Comparison of ENCODE assay signal across 25 mouse cellular contexts in the genomic region with DNA sequence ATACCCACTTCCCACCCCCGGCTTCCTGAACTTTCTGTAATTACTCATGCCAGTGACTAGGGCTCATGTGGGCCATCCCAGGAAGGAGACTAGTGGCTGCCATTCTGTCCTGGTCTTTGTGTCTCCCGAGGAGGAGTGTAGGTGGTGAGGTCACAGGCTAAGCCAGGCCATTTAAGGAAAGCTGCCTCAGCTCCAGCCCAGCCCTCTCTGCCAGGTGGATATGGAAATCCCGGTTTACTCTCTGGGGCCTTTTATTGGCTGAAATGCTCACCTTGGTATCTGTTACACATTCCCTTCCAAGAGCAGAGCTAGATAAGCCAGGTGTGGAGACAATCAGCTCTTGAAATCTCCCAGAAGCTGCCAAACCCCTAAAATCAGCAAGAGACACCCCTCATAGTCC. TPM values are rescaled to one million over a fixed set of nuclear protein-coding genes. Genes with fewer than 3 reads are reported as not detected.
DNase-seq lines count a peak whose midpoint lies in the region; ATAC-seq and TF ChIP-seq lines count a peak whose summit lies in the region.
"Had no signal": no experiment of that assay in that cellular context is flagged by ENCODE, and none has a peak within 500 bp of the region (broad histone marks: within the 10 kb centered on the region; RNA-seq: fewer than 3 reads in every experiment).

No protein-coding gene starts in this region.

- H3K27me3 ChIP-seq in kidney, embryonic 15.5 days = peaks cover 31% of the 10 kb centered on the region
- H3K27me3 ChIP-seq in kidney, embryonic 16.5 days (ENCODE audit: insufficient read depth, low read length) = peaks cover 25% of the 10 kb centered on the region
- no peaks in the 10 kb centered on the region for H3K27me3 ChIP-seq in myocyte (ENCODE audit: control insufficient read depth, insufficient read depth, insufficient read length)
- H3K27me3 ChIP-seq in hindbrain, embryonic 13.5 days = peaks cover 40% of the 10 kb centered on the region
- peaks cover 58% of the 10 kb centered on the region for H3K27me3 ChIP-seq in forebrain, embryonic 10.5 days (ENCODE audit: poor library complexity, severe bottlenecking)

- no peaks in the 10 kb centered on the region for H3K79me2 ChIP-seq in myocyte (ENCODE audit: control insufficient read depth, insufficient read depth)

- ATAC-seq in kidney, embryonic 15.5 days (replicated peaks; ENCODE audit: low FRiP score) = no peak
- ATAC-seq in kidney, embryonic 16.5 days (ENCODE audit: low FRiP score, low TSS enrichment) = no peak
- ATAC-seq in granulocyte monocyte progenitor cell, adult 5-6 weeks (replicated peaks; ENCODE audit: poor library complexity, severe bottlenecking) = no peak
- no peak for ATAC-seq in hindbrain, embryonic 13.5 days (ENCODE audit: low FRiP score)
- ATAC-seq: CD4-positive, CD25-positive, alpha-beta regulatory T cell, adult 4 months had no signal

- 24% methylated on average over 3 of the region's 3 CpGs for WGBS in kidney, embryonic 15.5 days
- WGBS in kidney, embryonic 16.5 days = 14% methylated on average over 3 of the region's 3 CpGs
- 62% methylated on average over 3 of the region's 3 CpGs for WGBS in hindbrain, embryonic 13.5 days
- WGBS in forebrain, embryonic 10.5 days = 59% methylated on average over 3 of the region's 3 CpGs

- H3K9ac ChIP-seq in kidney, embryonic 15.5 days = no peak overlapping the region
- no peak overlapping the region for H3K9ac ChIP-seq in kidney, embryonic 16.5 days (replicated peaks; ENCODE audit: low read length)
- H3K9ac ChIP-seq in hindbrain, embryonic 13.5 days = no peak overlapping the region
- H3K9ac ChIP-seq: heart, embryonic 15.5 days; hindbrain, embryonic 15.5 days; limb, embryonic 15.5 days; liver, embryonic 15.5 days had no signal

- H3K36me3 ChIP-seq in kidney, embryonic 15.5 days = no peaks in the 10 kb centered on the region
- H3K36me3 ChIP-seq in kidney, embryonic 16.5 days (ENCODE audit: insufficient read depth, low read length) = no peaks in the 10 kb centered on the region
- H3K36me3 ChIP-seq in myocyte (ENCODE audit: control insufficient read depth, insufficient read depth) = no peaks in the 10 kb centered on the region
- no peaks in the 10 kb centered on the region for H3K36me3 ChIP-seq in hindbrain, embryonic 13.5 days
- no peaks in the 10 kb centered on the region for H3K36me3 ChIP-seq in forebrain, embryonic 10.5 days (replicated peaks)
- H3K36me3 ChIP-seq: heart, embryonic 15.5 days; hindbrain, embryonic 15.5 days; limb, embryonic 15.5 days; liver, embryonic 15.5 days had no signal

- H3ac ChIP-seq in myocyte (ENCODE audit: control insufficient read depth, insufficient read length) = no peak overlapping the region

- no peaks in the 10 kb centered on the region for H3K9me3 ChIP-seq in kidney, embryonic 15.5 days (replicated peaks)
- H3K9me3 ChIP-seq in kidney, embryonic 16.5 days (ENCODE audit: low read length) = no peaks in the 10 kb centered on the region
- no peaks in the 10 kb centered on the region for H3K9me3 ChIP-seq in hindbrain, embryonic 13.5 days
- H3K9me3 ChIP-seq in forebrain, embryonic 10.5 days = no peaks in the 10 kb centered on the region
- H3K9me3 ChIP-seq: heart, embryonic 15.5 days; hindbrain, embryonic 15.5 days; limb, embryonic 15.5 days; liver, embryonic 15.5 days had no signal

- no peak overlapping the region for H3K4me2 ChIP-seq in kidney, embryonic 15.5 days
- H3K4me2 ChIP-seq in kidney, embryonic 16.5 days (replicated peaks; ENCODE audit: low read depth, low read length) = no peak overlapping the region
- no peak overlapping the region for H3K4me2 ChIP-seq in myocyte (ENCODE audit: low read depth)
- no peak overlapping the region for H3K4me2 ChIP-seq in hindbrain, embryonic 13.5 days
- H3K4me2 ChIP-seq: heart, embryonic 15.5 days; hindbrain, embryonic 15.5 days; limb, embryonic 15.5 days; liver, embryonic 15.5 days; midbrain, embryonic 11.5 days had no signal

- peak overlapping the region; percentile 14; the same call in 1 of the 2 replicates for H3K27ac ChIP-seq in kidney, embryonic 15.5 days
- H3K27ac ChIP-seq in kidney, embryonic 16.5 days (ENCODE audit: low read length) = no peak overlapping the region
- H3K27ac ChIP-seq in hindbrain, embryonic 13.5 days = no peak overlapping the region
- H3K27ac ChIP-seq in forebrain, embryonic 10.5 days = no peak overlapping the region
- H3K27ac ChIP-seq: heart, embryonic 15.5 days; hindbrain, embryonic 15.5 days; kidney, postnatal 0 days; left cerebral cortex, adult 2 months; limb, embryonic 15.5 days; liver, embryonic 15.5 days; macrophage had no signal

- peaks cover 37% of the 10 kb centered on the region for H3K4me1 ChIP-seq in kidney, embryonic 15.5 days
- peaks cover 16% of the 10 kb centered on the region for H3K4me1 ChIP-seq in kidney, embryonic 16.5 days (ENCODE audit: insufficient read depth, low read length)
- peaks cover 8% of the 10 kb centered on the region for H3K4me1 ChIP-seq in hindbrain, embryonic 13.5 days (replicated peaks)
- peaks cover 21% of the 10 kb centered on the region for H3K4me1 ChIP-seq in forebrain, embryonic 10.5 days

- H3K4me3 ChIP-seq in kidney, embryonic 15.5 days (replicated peaks) = no peak overlapping the region
- no peak overlapping the region for H3K4me3 ChIP-seq in kidney, embryonic 16.5 days (ENCODE audit: low read length)
- H3K4me3 ChIP-seq in myocyte = no peak overlapping the region
- no peak overlapping the region for H3K4me3 ChIP-seq in hindbrain, embryonic 13.5 days
- no peak overlapping the region for H3K4me3 ChIP-seq in forebrain, embryonic 10.5 days
- H3K4me3 ChIP-seq: heart, embryonic 15.5 days; hindbrain, embryonic 15.5 days; left cerebral cortex, adult 2 months; limb, embryonic 15.5 days; liver, embryonic 15.5 days had no signal

- DNase-seq in 416B (ENCODE audit: low read depth) = peak; percentile 11
- peak; percentile 88 for DNase-seq in R1 (ENCODE audit: low read depth, low spot score)
- no peak for DNase-seq in forebrain, embryonic 10.5 days (ENCODE audit: extremely low spot score, low spot score)
- DNase-seq: adrenal gland, postnatal 14 days; cerebellum, adult 8-10 months; cerebellum, postnatal 36 days; gastrocnemius, postnatal 36 days; heart, postnatal 36 days; kidney, adult 11 months; thymus, adult 2 months; thymus, postnatal 4 days had no signal

- TF ChIP-seq POLR2A in myocyte (IDR thresholded peaks at IDR 0.05; ENCODE audit: insufficient read length, low read depth) = no peak

TF ChIP-seq in myocyte, 11 proteins besides CTCF, POLR2A, EP300 and RAD21:
- TF ChIP-seq USF1 (IDR thresholded peaks at IDR 0.05; ENCODE audit: low read depth) (no peak), SRF (IDR thresholded peaks at IDR 0.05; ENCODE audit: control insufficient read depth, insufficient read length, low read depth) (peak; percentile 16), MAX (IDR thresholded peaks at IDR 0.05; ENCODE audit: low read depth) (no peak), TCF3 (IDR thresholded peaks at IDR 0.05; ENCODE audit: insufficient read length, low read depth) (no peak)
TF ChIP-seq in myocyte: peak in this region for 1.

RNA-seq across cellular contexts. Expression of a gene that starts 5.3 kb away (rescaled TPM):
- 80.8 and 81.7 TPM in 2 replicates for polyA plus RNA-seq in kidney, embryonic 15.5 days (2015; fragmentation: Nextera tagmentation; extraction: Ambion mirVana)
- 104 and 108 TPM in 2 replicates for polyA plus RNA-seq in kidney, embryonic 16.5 days (2015; fragmentation: Nextera tagmentation; extraction: Ambion mirVana)
- 0.11 TPM for polyA plus RNA-seq in myocyte (2012; fragmentation: generic; extraction: Trizol)
- 1.1 and 4.6 TPM in 2 replicates for total RNA-seq in granulocyte monocyte progenitor cell, adult 5-6 weeks (2014; fragmentation: Nextera tagmentation)
- total RNA-seq in granulocyte monocyte progenitor cell, adult 5-6 weeks (2017) = 0.88 and 1.6 TPM in 2 replicates
- 1.7 and 2.3 TPM in 2 replicates for polyA plus RNA-seq in hindbrain, embryonic 13.5 days (2015; fragmentation: Nextera tagmentation; extraction: Ambion mirVana)
- polyA plus RNA-seq in forebrain, embryonic 10.5 days (2016; fragmentation: Nextera tagmentation; extraction: Ambion mirVana) = 7.2 and 8.4 TPM in 2 replicates
- total RNA-seq: heart, postnatal 36 days had no signal

RNA-seq across cellular contexts. Expression of a gene that starts 35.2 kb away (rescaled TPM):
- 9.9 and 11.7 TPM in 2 replicates for polyA plus RNA-seq in kidney, embryonic 15.5 days (2015; fragmentation: Nextera tagmentation; extraction: Ambion mirVana)
- 11.3 and 21.2 TPM in 2 replicates for polyA plus RNA-seq in kidney, embryonic 16.5 days (2015; fragmentation: Nextera tagmentation; extraction: Ambion mirVana)
- polyA plus RNA-seq in myocyte (2012; fragmentation: generic; extraction: Trizol) = 99.0 TPM
- total RNA-seq in granulocyte monocyte progenitor cell, adult 5-6 weeks (2014; fragmentation: Nextera tagmentation) = 29.2 and 30.2 TPM in 2 replicates
- 8.2 and 10.8 TPM in 2 replicates for total RNA-seq in granulocyte monocyte progenitor cell, adult 5-6 weeks (2017)
- 6.1 and 9.5 TPM in 2 replicates for polyA plus RNA-seq in hindbrain, embryonic 13.5 days (2015; fragmentation: Nextera tagmentation; extraction: Ambion mirVana)
- polyA plus RNA-seq in forebrain, embryonic 10.5 days (2016; fragmentation: Nextera tagmentation; extraction: Ambion mirVana) = 7.6 and 8.4 TPM in 2 replicates
